Mouse (Mus musculus) kidney, postnatal 10 days (tissue): ENCODE results near the gene Ldb2.

ENCODE experiments used
- DNase-seq: peaks from one replicate; pipeline ENCODE4 v3.0.0; 2021; ENCODE audit warnings: mixed read lengths

The Ldb2 gene

DNA sequence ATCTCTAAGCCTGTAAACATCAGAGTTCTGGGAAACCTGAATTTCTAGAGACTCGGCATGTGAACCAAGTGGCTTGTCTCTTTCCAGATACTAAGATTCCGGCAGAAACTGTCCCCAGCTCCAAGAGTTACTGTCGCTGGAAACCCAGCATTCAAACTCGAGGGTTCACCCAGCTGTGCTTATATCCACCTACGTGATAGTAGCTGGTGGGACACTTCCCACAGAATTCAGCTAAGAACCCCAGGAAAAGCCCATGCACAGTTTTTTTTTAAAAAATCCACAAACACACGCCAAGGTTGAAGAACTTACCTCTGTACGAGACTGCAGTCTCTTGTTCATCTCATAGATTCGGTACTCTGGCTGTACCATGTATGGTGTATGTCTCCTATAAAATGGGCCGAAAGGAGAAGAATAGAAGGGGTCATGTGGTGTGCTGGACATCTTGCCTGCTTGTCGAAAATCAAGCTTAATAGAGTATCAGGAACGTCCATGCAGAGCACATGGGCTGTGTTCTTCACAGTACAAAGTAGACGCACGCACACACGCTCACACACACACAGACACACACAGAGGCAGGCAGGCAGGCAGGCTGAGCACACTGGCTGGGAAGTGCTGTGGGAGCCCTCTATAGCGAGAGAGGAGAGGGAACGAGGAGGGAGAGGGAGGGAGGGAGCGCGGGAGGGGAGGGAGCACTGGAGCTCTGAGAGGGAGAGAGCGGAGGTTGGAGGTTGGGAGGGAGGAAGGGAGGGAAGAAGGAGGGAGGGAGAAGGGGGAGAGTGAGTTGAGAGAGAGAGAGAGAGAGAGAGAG is at the start of gene Ldb2:
TSS of gene Ldb2 (minus strand) at position 628 of the 808 bp plus-strand sequence.
- peak; percentile 83 for DNase-seq

DNA sequence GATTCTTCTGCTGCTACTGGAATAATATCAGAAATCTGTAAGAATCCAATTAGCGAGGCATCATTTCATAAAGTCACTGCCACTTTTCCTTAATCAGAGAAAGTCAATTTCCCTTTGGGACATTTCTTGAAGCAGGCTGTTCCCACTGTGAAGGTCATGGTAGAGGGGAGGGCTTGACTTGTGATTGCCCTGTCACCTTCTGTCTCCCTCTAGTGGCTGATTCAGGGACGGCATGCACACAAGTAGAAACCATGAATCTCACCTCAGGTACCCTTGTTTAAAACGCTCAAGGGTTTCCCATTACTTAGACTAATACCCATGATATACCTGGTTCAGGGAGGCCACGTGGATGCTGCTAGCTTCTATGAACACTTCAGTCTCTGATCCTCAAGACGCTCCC is 31.8 kb upstream of the Ldb2 start:
- peak; percentile 47 for DNase-seq

DNA sequence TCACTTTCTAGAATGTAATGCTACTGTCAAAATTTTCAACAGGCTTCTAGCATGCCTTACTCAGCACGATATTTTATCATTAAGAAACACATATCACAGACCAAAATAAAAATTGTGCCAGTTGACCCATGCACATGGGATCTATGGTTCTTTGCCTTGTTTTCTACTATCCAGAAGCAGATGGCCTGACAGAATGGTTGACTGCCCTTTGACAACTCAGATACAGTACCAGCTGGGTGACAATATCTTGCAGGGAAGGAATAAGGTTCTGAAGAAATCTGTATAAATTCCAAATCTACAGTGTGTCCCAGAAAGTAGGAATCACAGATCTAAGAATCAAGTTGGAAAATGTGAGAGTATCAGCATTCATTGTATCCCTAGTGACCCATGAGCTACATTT is 16.0 kb upstream of the Ldb2 start:
- DNase-seq = no peak

DNA sequence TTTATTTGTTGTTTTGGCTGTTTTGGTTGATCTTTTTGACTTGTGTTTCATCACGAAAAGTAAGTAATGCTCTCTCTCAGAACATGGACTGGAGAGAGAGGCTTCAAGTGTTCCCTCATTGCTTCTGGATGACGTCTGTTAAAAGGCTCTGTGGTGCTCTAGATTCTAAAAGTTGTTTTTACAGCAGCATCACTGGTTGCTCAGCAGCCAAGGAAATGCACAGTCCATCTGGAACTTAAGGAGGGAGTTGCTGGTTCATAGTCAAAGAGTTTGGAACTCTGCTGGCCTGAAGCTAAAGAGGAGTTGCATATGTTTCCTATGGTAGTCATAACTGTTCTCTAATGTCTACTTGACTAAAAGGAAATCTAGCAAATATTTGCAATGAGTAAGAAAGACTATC is 6.5 kb upstream of the Ldb2 start:
- no peak for DNase-seq

DNA sequence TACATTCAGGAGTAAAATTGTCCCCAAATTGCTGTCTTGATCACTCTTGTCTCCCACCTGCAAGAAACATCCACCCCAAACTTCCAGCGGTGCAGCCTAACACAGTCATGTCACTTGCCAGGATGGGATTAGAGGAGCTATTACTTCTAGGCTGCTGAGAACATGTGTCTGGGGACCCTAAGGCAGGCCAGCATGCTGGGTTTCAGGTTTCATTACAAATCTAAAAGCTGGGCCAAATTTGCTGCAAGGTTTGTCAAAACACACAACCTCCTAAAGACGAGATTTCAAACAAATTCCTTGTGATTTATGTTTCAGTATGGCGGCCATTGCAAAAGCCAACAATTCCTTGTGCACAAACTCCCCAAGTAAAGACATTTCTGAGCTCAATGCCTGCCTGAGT is 1.6 kb upstream of the Ldb2 start:
- DNase-seq = no peak

DNA sequence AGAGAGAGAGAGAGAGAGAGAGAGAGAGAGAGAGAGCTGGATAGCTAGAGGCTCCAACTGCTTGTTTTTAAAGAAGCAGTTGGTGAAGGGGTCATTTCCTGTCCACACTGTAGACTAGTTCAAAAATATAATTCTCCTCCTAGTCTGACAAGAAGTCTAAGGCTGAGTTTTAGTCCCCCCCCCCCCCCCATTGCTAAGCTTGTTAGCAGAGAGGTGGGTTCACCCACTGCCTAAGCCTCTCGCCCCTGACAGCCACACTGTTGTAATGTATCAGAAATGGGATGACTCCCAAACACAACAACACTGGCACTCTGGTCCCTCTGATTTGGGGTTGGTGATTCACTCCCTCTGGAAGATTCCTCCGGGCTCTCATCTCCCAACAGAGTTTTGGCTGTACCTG is 381 bp upstream of the Ldb2 start:
- no peak for DNase-seq

DNA sequence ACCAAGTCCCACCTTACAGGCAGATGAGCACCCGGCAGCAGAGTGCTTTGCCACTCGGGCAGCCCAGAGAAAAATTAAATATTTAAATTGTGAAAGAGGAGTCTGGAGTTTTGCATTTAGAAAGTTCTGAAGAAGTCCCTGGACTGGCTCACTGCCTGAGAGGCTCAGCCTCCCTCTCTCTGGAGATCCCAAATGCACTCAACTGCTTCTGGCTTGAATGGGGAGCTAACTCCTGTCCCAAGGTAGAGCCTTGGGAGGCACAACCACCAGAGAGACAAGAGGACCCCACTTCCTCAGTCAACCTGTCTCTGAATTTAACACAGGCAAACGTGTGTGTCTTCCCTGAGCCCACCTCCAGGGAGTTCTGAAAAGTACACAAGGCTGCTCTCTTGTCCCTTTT is 987 bp downstream of the Ldb2 start:
- DNase-seq = no peak

DNA sequence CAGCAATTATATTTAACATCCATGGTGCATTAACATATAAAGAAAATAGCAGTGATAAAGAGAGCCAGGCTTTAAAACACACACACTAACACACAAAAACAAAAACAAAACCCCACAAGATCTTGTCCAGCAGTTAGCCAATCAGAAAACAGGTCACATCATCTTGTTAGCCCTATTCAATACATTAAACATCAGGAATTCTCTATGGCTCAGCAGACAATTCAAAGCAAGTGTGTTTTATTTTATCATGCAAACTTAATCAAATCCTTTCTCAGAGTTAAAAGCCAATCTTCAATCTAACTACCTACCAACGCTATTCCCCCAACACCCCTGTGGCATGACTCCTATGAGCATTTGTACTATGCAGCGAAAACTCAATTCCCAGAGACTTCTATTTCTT is 1.4 kb downstream of the Ldb2 start:
- DNase-seq = no peak

DNA sequence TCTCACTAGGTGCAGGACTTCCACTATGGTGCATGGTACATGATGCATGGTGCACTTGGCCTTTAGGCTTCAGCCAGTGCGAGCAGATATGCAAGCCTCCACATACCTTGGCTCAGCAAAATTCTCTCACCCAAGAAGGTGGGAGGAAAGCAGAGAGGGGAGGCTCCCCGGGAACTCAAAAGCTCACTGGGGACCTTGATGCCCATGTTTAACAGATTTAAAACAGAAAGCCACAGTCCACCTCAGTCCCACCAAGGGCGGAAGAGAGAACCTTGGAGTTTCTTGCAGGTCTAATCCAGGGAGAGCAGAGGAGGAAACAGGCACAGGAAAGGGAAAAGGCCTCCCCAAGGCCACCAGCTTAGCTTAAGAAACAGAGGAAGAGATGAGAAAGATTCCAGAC is 14.9 kb downstream of the Ldb2 start:
- DNase-seq = no peak

DNA sequence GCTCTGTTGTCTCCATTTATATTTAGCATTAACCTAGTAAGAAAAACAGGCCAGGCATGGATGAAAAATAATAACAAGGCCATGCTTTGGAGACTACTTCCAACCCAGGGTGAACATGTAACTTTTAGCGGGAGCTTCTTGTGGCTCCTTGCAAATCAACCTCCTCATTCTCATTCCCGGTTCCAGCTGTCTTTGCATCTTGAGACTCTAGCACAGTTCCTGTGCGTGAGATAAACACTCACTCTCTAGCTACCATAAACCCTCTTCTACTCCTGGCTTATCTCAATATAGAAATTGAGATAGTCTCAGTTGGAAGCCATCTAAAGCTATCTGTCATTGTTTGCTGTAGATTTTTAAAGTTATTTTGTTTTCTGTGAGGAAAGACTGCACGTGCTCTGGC is 20.1 kb downstream of the Ldb2 start:
- DNase-seq = no peak

DNA sequence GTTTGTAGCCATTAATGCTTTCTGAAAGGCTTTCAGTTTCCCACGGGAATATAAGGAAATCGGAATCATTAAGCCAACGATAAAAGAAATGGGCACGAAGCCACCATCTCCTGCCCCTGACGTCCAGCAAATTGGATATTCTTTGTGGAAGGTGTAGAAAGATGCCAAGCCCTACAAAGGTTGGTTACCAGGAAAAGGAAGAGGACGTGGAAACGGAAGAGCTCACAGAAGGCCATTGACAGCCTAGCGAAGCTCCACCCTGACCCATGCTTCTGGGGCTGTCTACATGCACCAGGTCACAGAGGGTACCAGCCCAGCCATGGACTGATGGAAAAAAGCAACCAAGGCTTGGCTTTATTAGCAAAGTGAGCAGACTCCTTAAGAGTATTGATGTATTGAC is 31.0 kb downstream of the Ldb2 start:
- peak; percentile 27 for DNase-seq

DNA sequence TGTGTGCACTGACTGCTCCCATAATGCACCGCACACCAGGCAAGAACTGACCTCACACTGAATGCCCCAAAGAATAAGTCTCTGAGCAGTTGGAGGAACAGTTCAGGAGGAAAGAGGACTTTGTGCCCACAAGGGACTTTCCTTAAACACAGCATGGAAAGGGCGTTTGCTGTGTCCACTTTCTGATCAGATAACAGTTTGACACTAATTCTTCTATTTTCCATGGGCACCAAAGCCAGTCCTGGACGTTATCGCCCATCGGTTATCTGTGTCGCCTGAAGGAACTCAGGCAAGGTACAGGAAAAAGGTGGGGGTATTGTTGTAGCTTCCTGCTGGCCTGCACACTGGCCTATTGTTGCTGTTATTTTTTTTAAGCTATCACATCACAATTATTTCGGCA is 34.6 kb downstream of the Ldb2 start:
- DNase-seq = peak; percentile 30

DNA sequence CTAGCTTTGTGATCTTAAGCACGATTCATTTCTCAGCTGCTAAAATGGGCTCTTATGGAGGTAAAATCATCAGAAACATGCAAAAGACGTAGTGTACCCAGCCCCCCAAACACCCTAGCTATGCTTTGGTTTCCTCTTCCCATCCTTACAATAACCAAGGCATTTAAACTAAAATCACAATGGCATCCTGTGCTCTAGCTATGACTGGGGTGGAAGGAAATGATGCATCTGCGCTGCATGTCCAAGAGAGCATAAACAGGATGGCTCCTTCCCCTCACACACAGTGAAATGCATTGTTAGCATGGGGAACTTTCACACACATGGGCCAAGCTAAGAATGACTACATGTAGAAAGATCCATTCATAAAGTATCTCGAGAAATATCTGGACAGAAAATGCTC is 40.3 kb downstream of the Ldb2 start:
- DNase-seq = no peak

DNA sequence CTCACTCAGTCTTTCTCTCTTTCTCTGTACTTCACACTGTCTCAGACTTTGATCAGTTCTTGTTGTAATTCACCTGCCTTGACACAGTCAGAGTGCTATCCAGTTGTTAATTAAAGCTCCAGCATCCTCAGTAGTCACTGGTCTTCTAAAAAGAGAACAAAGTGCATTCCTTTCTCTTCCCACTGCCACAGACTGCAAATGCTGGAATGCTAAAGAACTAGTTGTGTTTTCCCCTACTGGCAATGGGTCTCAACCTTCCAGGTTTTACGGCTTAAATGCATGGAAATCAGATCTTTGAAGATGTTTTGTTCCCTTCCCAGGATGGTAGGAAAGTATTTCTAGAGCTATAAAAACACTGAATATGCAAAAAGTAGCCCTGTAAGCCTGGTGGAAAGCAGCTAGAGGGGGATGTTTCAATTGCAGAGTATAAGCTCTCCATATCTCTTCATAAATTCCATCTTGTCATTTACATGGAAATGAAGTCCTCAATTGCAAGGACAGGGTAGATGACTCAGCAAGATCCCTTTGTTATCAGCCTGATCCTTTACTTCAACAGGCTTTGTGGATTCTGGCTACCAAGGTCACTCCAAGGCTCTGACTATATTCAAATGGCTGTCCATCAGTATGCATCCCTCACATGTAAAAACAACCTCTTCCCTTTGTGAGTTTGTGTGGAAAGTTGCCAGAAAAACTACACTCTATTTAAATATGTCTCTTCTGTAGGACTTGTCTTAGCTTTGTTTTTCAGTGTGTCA is 45.1 kb downstream of the Ldb2 start:
- no peak for DNase-seq

DNA sequence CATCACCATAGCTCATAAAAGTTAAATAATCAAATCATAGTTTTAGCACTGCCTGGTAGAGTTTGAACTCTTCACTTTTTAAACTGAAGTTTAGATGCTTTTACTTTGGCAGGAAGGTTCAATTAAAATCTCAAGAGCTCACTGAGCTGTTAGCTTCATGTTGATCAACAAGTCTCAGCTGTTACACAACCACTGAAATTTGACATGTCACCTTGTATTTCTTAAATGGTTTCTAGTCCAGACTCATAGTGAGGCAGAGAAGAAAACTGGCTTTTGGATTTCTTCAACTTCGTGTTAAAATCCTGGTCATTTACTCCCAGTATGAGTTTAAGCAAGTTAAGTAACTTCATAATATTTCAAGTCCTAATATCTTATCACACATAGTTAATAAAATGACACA is 53.8 kb downstream of the Ldb2 start:
- no peak for DNase-seq

DNA sequence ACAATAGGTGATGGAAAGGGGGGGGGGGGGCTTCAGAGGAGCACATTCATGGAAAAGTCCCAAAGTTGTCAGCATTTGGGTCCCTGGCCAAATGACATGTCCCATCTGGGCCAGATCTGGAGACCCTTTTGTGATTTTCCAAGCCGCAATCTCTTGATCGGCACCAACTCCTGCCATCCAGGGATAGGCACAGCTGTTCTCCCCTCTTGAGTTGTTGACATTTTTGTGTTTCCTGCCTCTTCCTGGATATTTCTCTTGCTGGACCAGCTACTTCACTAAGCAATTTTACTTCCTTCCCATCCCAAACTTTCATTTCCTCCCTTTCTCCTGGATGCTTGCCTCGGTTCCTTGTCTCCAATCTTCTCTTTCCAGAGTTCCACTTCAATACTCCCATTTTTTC is 63.1 kb downstream of the Ldb2 start:
- no peak for DNase-seq

DNA sequence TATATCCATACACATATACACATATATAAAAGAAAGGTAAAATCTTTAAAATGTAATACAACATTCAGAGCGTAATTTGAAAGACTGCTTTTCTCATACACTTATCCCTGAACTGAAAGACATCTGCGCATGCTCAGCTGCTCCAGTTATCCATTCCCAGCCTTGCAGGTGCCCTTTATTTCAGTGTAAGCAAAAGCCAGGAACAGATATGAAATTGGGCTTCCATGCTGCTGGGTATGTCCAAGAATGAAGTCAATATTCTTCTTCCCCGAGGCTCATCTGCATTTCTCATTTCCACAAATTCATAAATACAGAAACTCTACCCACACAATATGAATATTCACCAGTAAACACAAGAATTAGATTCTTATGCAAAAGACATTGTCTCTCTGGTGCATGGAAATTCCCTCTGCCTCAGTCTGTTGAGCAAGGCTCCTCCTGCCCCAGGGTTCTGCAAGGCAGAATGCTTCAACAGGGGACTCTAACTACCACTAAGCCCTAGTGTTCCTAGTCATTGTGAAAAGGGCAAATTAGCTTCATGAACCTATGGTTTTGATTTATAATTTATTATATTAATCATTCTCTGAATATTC is 65.3 kb downstream of the Ldb2 start:
- no peak for DNase-seq

DNA sequence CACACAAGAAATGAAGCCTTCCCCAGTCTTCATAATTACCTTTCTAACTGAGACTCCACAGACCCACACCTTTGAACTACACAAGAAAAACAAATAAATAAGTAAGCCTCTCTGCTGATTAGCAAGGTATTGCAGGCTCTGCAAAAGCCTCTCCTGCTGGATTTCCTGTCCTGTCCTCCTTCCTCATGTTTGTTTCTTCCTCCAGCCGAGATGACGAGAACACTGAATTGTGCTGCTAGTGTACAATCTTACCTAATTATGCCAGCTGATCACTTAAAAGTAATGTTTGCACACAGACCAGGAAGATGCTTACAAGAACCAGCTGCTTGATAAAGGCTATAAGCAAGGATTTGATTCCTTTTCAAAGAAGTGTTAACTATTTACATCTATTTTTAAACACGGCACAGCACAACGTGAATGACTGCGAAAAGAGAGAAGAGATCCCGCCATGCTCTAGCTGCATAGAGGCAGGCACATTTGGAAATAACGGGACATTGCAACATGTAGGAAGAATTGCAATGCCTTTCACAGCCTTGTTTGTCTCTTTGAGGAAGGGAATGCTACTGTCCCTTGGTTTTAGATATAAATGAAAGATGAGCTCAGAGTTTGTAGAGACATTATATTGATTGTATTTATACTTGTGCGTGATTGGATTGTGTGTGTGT is 69.7 kb downstream of the Ldb2 start:
- DNase-seq = no peak

DNA sequence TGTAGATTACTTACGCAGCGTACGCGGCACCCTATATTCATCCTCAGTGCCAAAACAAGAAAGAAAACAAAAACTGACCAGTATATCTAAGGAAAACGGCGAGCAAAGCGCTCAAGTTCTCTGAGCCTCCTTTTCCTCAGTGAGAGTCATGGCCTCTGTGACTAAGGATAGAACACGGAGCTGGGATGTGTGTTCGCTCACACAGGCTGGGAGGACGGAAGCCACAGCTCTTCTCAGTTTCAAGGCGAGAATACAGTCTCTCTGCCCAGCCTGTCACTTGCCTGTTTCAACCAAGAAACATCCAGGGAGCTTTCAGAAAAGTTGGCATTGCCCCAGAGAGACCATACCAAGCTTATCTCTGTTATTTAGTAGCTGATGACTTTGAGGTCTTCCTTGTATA is 71.5 kb downstream of the Ldb2 start:
- peak; percentile 17 for DNase-seq

DNA sequence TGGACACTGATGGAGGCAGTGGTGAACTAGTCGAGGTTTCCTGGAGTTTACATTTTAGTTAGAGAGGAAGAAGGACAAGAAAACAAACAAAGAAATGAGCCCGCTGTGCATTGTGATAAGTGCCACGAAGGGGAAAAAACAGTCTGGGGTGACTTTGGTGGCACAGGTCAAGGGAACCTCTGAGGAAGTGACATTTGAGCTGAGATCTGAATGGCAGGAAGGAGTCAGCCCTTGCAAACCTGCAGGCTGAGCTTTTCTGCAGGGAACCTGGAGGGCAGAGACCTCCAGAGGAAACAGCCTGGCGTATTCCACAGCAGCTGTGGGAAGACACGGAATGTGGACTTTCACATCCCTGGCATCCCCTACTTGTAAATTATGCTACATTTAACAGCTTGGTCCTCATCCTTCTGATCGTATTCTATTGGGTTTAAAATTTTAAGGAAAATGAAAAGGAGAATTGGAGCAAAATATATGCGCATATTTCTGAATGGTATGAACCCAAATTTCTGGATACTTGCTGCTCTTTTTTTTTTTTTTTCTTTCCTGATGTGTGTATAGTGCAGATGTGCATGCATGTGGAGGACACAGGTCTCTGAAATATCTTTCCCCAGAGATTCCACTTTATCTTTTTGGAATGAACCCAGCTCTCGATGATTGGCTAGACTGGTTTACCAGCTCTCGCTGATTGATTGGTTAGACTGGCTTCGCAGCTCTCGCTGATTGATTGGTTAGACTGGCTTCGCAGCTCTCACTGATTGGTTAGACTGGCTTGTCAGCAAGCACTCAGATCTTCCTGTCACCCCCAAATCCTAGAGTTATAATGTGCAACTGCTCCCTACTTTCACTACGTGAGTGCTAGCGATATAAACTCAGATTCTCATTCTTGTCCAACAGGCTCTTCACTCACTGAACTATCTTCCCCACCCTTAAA is 72.7 kb downstream of the Ldb2 start:
- DNase-seq = peak; percentile 51

DNA sequence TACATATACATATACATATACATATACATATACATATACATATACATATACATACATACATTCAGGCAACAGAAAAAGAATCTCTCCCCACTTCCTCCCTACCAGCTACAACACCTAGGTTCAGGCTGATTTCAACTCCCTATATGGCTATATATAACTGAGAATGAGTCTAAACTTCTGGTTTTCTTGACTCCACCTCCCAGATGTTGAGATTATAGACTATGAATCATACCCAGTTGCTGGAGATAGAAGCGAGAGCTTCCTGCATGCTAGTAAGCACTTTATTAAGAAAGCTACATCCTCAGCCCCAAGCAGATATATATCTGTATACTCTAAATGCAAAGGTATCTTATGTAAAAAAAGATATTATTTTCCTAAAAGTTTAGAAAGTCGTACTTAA is 74.0 kb downstream of the Ldb2 start:
- DNase-seq = no peak

DNA sequence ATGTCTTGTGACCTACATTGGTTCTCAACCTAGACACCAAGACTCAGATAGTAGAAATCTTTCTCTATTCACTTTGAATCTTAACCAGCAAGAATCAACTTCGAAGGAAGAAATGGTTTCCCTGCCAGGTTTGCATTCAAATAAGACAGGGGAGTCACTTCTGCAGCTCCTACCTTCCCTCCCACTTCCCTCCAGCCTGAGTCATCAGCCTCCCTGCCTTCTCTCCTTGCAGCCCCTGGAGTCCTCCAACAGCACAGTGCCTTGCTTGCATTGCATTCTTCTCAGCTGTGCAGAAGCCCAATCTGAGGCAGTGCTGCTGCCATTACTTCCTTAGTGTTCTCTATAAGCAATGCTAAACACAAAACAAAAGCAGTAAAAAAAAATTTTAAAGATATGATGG is 79.6 kb downstream of the Ldb2 start:
- DNase-seq = no peak
